Mouse (Mus musculus) heart, embryonic 14.5 days (tissue): ENCODE measurements at regions not wholly inside any gene's neighbourhood (a gene's known extent, or its start where the extent isn't known, plus 50 kb on each side); places are given as distances from the start of the nearest gene placed in this dataset.

Experiments used
- ATAC-seq: fragments of 200-750 bp; cut with Nextera tagmentation; 2 replicates; pipeline ENCODE4 v1.8.0; 2017; ENCODE audit warnings: low read depth, moderate TSS enrichment; ENCODE audit not compliant: insufficient number of reproducible peaks, insufficient read depth, low FRiP score
- H3K27ac ChIP-seq, 2 experiments: fragments of 200-500 bp in 1 of 2; fragments of 300-500 bp in 1 of 2; sonication (generic) in 1 of 2; replicated peaks in 1 of 2; 2 replicates each; pipeline ENCODE4 v1.5.1; 2012 to 2014; ENCODE audit warnings: low read depth in 2 of 2, low read length in 2 of 2, control low read depth in 1 of 2, mild to moderate bottlenecking in 1 of 2, mixed read lengths in 1 of 2; ENCODE audit not compliant: control insufficient read depth in 1 of 2, insufficient read depth in 1 of 2
- H3K27me3 ChIP-seq: fragments of 300-500 bp; sonication (generic); 2 replicates; pipeline ENCODE4 v1.6.1; 2014; ENCODE audit warnings: mild to moderate bottlenecking, low read length, control low read depth; ENCODE audit not compliant: control insufficient read depth, insufficient read depth
- H3K36me3 ChIP-seq: fragments of 300-500 bp; sonication (generic); 2 replicates; pipeline ENCODE4 v1.6.1; 2014; ENCODE audit warnings: mild to moderate bottlenecking, control low read depth, low read length, mixed read lengths; ENCODE audit not compliant: control insufficient read depth, insufficient read depth
- H3K4me1 ChIP-seq, 2 experiments: fragments of 200-500 bp in 1 of 2; fragments of 300-500 bp in 1 of 2; sonication (generic) in 1 of 2; 2 replicates each; pipeline ENCODE4 v1.6.1; 2012 to 2014; ENCODE audit warnings: low read length in 2 of 2, control low read depth in 1 of 2, mixed read lengths in 1 of 2; ENCODE audit not compliant: control insufficient read depth in 2 of 2, insufficient read depth in 2 of 2
- H3K4me2 ChIP-seq: fragments of 300-500 bp; sonication (generic); 2 replicates; pipeline ENCODE4 v1.6.1; 2014; ENCODE audit warnings: mild to moderate bottlenecking, low read length
- H3K4me3 ChIP-seq, 2 experiments: fragments of 200-500 bp in 1 of 2; fragments of 300-500 bp in 1 of 2; sonication (generic) in 1 of 2; 2 replicates each; pipeline ENCODE4 v1.5.1; 2012 to 2014; ENCODE audit warnings: low read length in 2 of 2, mild to moderate bottlenecking in 2 of 2, control low read depth in 1 of 2, low read depth in 1 of 2, moderate library complexity in 1 of 2; ENCODE audit not compliant: control insufficient read depth in 1 of 2, insufficient read depth in 1 of 2
- H3K9ac ChIP-seq: fragments of 300-500 bp; sonication (generic); 2 replicates; pipeline ENCODE4 v1.6.1; 2014; ENCODE audit warnings: mild to moderate bottlenecking, low read length
- H3K9me3 ChIP-seq: fragments of 300-500 bp; sonication (generic); 2 replicates; pipeline ENCODE4 v1.6.1; 2016; ENCODE audit warnings: low read length, control low read depth; ENCODE audit not compliant: control insufficient read depth
- WGBS: fragments of 180-500 bp; shearing (Covaris S2); extraction: QIAGEN DNeasy Blood & Tissue Kit; methylation state at CpG from one replicate; pipeline ENCODE4 v1.1.7; 2014; 5-methylcytosine and 5-hydroxymethylcytosine counted together

- Histone ChIP-seq H3K9ac (no peak overlapping the region), H3K27ac (no peak overlapping the region), H3K9me3 (no peaks in the 10 kb centered on the region), H3K4me2 (no peak overlapping the region), H3K4me1 (peaks cover 2% of the 10 kb centered on the region in 2 experiments; a peak in 1 of 4 replicates), H3K4me3 (no peak overlapping the region), H3K36me3 (no peaks in the 10 kb centered on the region), H3K27me3 (peaks cover 64% of the 10 kb centered on the region)
- ATAC-seq, result no peak
- 27% methylated on average over 2 of the region's 2 CpGs for WGBS
Measured at GRCm38 (mm10) chr2:75142675-75143074, 317.1 kb downstream of the Mtx2 start.

GRCm38 (mm10) chr2:75144861-75145260 is 319.3 kb downstream of the Mtx2 start:
- Histone ChIP-seq H3K9me3 (no peaks in the 10 kb centered on the region), H3K4me2 (no peak overlapping the region), H3K36me3 (no peaks in the 10 kb centered on the region), H3K4me1 (peaks cover 0 to 2% of the 10 kb centered on the region in 2 experiments; a peak in 1 of 4 replicates), H3K27ac (no peak overlapping the region), H3K27me3 (peaks cover 44% of the 10 kb centered on the region), H3K9ac (no peak overlapping the region), H3K4me3 (no peak overlapping the region)
- ATAC-seq, result no peak
- 63% methylated on average over 12 of the region's 12 CpGs for WGBS

- Histone ChIP-seq H3K36me3 (no peaks in the 10 kb centered on the region), H3K4me2 (no peak overlapping the region), H3K4me3 (no peak overlapping the region), H3K4me1 (peaks cover 0 to 2% of the 10 kb centered on the region in 2 experiments; a peak in 1 of 4 replicates), H3K27ac (no peak overlapping the region), H3K27me3 (peaks cover 32% of the 10 kb centered on the region; the same call in 1 of the 2 replicates), H3K9me3 (no peaks in the 10 kb centered on the region), H3K9ac (no peak overlapping the region)
- ATAC-seq, result no peak
- 64% methylated on average over 6 of the region's 6 CpGs for WGBS
Measured at GRCm38 (mm10) chr2:75146256-75146655, 320.7 kb downstream of the Mtx2 start.

- Histone ChIP-seq H3K9ac (no peak overlapping the region), H3K4me3 (no peak overlapping the region), H3K27me3 (peaks cover 32% of the 10 kb centered on the region; the same call in 1 of the 2 replicates), H3K27ac (no peak overlapping the region), H3K9me3 (no peaks in the 10 kb centered on the region), H3K4me1 (no peaks in the 10 kb centered on the region; a peak in 1 of 4 replicates), H3K36me3 (no peaks in the 10 kb centered on the region), H3K4me2 (no peak overlapping the region)
- 56% methylated on average over 9 of the region's 9 CpGs for WGBS
- no peak for ATAC-seq
Measured at GRCm38 (mm10) chr2:75147399-75147798, 321.8 kb downstream of the Mtx2 start.

- H3K4me3 ChIP-seq, result no peak overlapping the region
- no peaks in the 10 kb centered on the region for H3K36me3 ChIP-seq
- H3K9me3 ChIP-seq, result no peaks in the 10 kb centered on the region
- H3K27me3 ChIP-seq, result peaks cover 28% of the 10 kb centered on the region; the same call in 1 of the 2 replicates
- no peaks in the 10 kb centered on the region for H3K4me1 ChIP-seq
- H3K27ac ChIP-seq, result no peak overlapping the region
- WGBS, result 74% methylated on average over 8 of the region's 8 CpGs
- ATAC-seq, result no peak
- H3K9ac ChIP-seq, result no peak overlapping the region
- H3K4me2 ChIP-seq, result no peak overlapping the region
Measured at GRCm38 (mm10) chr2:75147967-75148366, 322.4 kb downstream of the Mtx2 start.

GRCm38 (mm10) chr2:75149036-75149435 is 323.4 kb downstream of the Mtx2 start:
- no peaks in the 10 kb centered on the region for H3K9me3 ChIP-seq
- no peaks in the 10 kb centered on the region; a peak in 1 of 4 replicates for H3K4me1 ChIP-seq
- H3K27me3 ChIP-seq, result peaks cover 18% of the 10 kb centered on the region; the same call in 1 of the 2 replicates
- no peaks in the 10 kb centered on the region for H3K36me3 ChIP-seq
- H3K9ac ChIP-seq, result no peak overlapping the region
- no peak overlapping the region for H3K4me3 ChIP-seq
- WGBS, result 83% methylated on average over 5 of the region's 5 CpGs
- H3K27ac ChIP-seq, result no peak overlapping the region
- ATAC-seq, result no peak
- no peak overlapping the region for H3K4me2 ChIP-seq

- H3K36me3 ChIP-seq, result no peaks in the 10 kb centered on the region
- H3K9me3 ChIP-seq, result no peaks in the 10 kb centered on the region
- 0 out of 4 replicates have a peak overlapping the region, but pooled peaks of 1 of the 2 experiments have one; percentile 13 for H3K4me3 ChIP-seq
- no peaks in the 10 kb centered on the region; a peak in 1 of 4 replicates for H3K4me1 ChIP-seq
- peak overlapping the region; percentile 42 for H3K4me2 ChIP-seq
- no peak for ATAC-seq
- H3K9ac ChIP-seq, result no peak overlapping the region
- H3K27me3 ChIP-seq, result peaks cover 13% of the 10 kb centered on the region; the same call in 1 of the 2 replicates
- 46% methylated on average over 12 of the region's 12 CpGs for WGBS
- H3K27ac ChIP-seq, result no peak overlapping the region
Measured at GRCm38 (mm10) chr2:75149562-75149961, 324.0 kb downstream of the Mtx2 start.

- Histone ChIP-seq H3K4me3 (no peak overlapping the region), H3K9me3 (no peaks in the 10 kb centered on the region), H3K4me1 (no peaks in the 10 kb centered on the region; a peak in 1 of 4 replicates), H3K27ac (no peak overlapping the region), H3K36me3 (no peaks in the 10 kb centered on the region), H3K27me3 (0 out of 2 replicates have a peak, but pooled peaks cover under 1% of the 10 kb centered on the region), H3K4me2 (no peak overlapping the region), H3K9ac (no peak overlapping the region)
- WGBS, result 6% methylated on average over 6 of the region's 6 CpGs
- ATAC-seq, result no peak
Measured at GRCm38 (mm10) chr2:75150986-75151385, 325.4 kb downstream of the Mtx2 start.
